In the genomic region with DNA sequence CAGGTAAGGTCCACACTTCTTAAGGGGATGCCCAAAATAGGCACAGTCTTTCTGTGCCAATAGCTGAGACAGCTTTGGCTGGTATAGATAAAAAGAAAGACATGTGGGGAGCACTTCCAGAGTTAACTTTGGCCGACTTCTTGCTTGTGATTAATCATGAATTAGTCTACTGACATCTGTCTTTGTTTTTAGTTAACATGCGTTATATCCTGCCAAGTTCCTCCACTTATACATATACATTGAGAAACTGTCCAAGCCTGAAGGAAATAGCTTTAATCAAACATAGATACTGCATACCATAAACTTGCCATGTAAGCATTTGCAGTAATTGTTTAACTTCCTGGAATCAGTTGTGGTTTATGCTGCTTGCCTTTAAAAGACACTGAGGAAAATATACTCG, we compare ENCODE assay signal across 41 mouse cellular contexts. TPM values are rescaled to one million over a fixed set of nuclear protein-coding genes. Genes with fewer than 3 reads are reported as not detected.
"Had no signal": no experiment of that assay in that cellular context is flagged by ENCODE, and none has a peak within 500 bp of the region (broad histone marks: within the 10 kb centered on the region; RNA-seq: fewer than 3 reads in every experiment).

No protein-coding gene starts in this region.

- H3K36me3 ChIP-seq: heart, embryonic 10.5 days; heart, embryonic 12.5 days; hindbrain, embryonic 10.5 days; hindbrain, embryonic 12.5 days; intestine, embryonic 15.5 days; limb, embryonic 13.5 days; limb, embryonic 15.5 days; liver, embryonic 12.5 days had no signal

- ATAC-seq: hindbrain, embryonic 16.5 days; inflammation-experienced regulatory T-cells, adult 6 months; intestine, embryonic 15.5 days; intestine, postnatal 0 days; liver, embryonic 12.5 days had no signal

- H3K4me1 ChIP-seq: heart, embryonic 10.5 days; heart, embryonic 12.5 days; hindbrain, embryonic 10.5 days; hindbrain, embryonic 12.5 days; intestine, embryonic 15.5 days; limb, embryonic 13.5 days; limb, embryonic 15.5 days; liver, embryonic 12.5 days had no signal

- H3K9ac ChIP-seq: heart, embryonic 12.5 days; hindbrain, embryonic 12.5 days; hindbrain, embryonic 14.5 days; intestine, embryonic 15.5 days; limb, embryonic 13.5 days; limb, embryonic 15.5 days; liver, embryonic 12.5 days; liver, embryonic 14.5 days had no signal

- H3K27me3 ChIP-seq: hindbrain, embryonic 12.5 days; intestine, embryonic 15.5 days; limb, embryonic 13.5 days; limb, embryonic 15.5 days; liver, embryonic 12.5 days had no signal

- H3K4me2 ChIP-seq: heart, embryonic 12.5 days; hindbrain, embryonic 12.5 days; hindbrain, embryonic 14.5 days; intestine, embryonic 15.5 days; limb, embryonic 13.5 days; limb, embryonic 15.5 days; liver, embryonic 12.5 days had no signal

- DNase-seq: gastrocnemius, adult 2 months; gastrocnemius, postnatal 10 days; gastrocnemius, postnatal 25 days; heart, adult 18-20 months; heart, postnatal 10 days; heart, postnatal 4 days; kidney, adult 18-20 months; kidney, adult 8-10 months; kidney, postnatal 10 days; kidney, postnatal 36 days; layer of hippocampus, adult 9-11 months; left cerebral cortex, postnatal 4 days had no signal

- H3K9me3 ChIP-seq: heart, embryonic 10.5 days; hindbrain, embryonic 10.5 days; hindbrain, embryonic 12.5 days; intestine, embryonic 15.5 days; limb, embryonic 13.5 days; limb, embryonic 15.5 days; liver, embryonic 12.5 days had no signal

- H3K27ac ChIP-seq: gastrocnemius, adult 2 months; heart, embryonic 10.5 days; hindbrain, embryonic 10.5 days; hindbrain, embryonic 12.5 days; hindbrain, embryonic 14.5 days; intestine, embryonic 15.5 days; left cerebral cortex, adult 2 months; limb, embryonic 13.5 days; limb, embryonic 15.5 days; liver, embryonic 12.5 days; liver, embryonic 14.5 days had no signal

- H3K4me3 ChIP-seq: gastrocnemius, adult 2 months; heart, embryonic 10.5 days; heart, embryonic 12.5 days; hindbrain, embryonic 10.5 days; hindbrain, embryonic 12.5 days; intestine, embryonic 15.5 days; left cerebral cortex, adult 2 months; limb, embryonic 13.5 days; limb, embryonic 15.5 days; liver, embryonic 12.5 days had no signal

RNA-seq across cellular contexts. Expression of a gene that starts 39.6 kb away (rescaled TPM):
- total RNA-seq: gastrocnemius, adult 2 months; gastrocnemius, postnatal 10 days; gastrocnemius, postnatal 25 days; gastrocnemius, postnatal 4 days; granulocyte monocyte progenitor cell, adult 5-6 weeks; heart, adult 18-20 months; heart, adult 8-10 months; heart, postnatal 10 days; heart, postnatal 25 days; heart, postnatal 4 days; layer of hippocampus, adult 18-20 months; layer of hippocampus, adult 8-10 months; layer of hippocampus, postnatal 14 days; left cerebral cortex, adult 2 months; left cerebral cortex, postnatal 14 days; left cerebral cortex, postnatal 4 days; liver, adult 2 months had no signal
- polyA plus RNA-seq: heart, embryonic 10.5 days; heart, embryonic 12.5 days; heart, embryonic 14.5 days; heart, embryonic 16.5 days; hindbrain, embryonic 10.5 days; hindbrain, embryonic 12.5 days; hindbrain, embryonic 14.5 days; inflammation-experienced regulatory T-cells, adult 6 months; intestine, embryonic 15.5 days; intestine, postnatal 0 days; kidney, embryonic 14.5 days; kidney, embryonic 16.5 days; large intestine, adult 2 months; limb, embryonic 11.5 days; limb, embryonic 13.5 days; limb, embryonic 15.5 days; liver, adult 2 months; liver, embryonic 12.5 days; liver, embryonic 14.5 days had no signal
